ENCODE assay signal across 16 mouse cellular contexts in genomic region chr11:13112486-13112885, GRCm38 (mm10).
DNase-seq lines count a peak whose midpoint lies in the region; ATAC-seq lines count a peak whose summit lies in the region.
"Had no signal": no experiment of that assay in that cellular context is flagged by ENCODE, and none has a peak within 500 bp of the region (broad histone marks: within the 10 kb centered on the region; RNA-seq: fewer than 3 reads in every experiment).

No protein-coding gene starts in this region.

- peak; percentile 1 for DNase-seq in adrenal gland, postnatal 10 days
- DNase-seq in adrenal gland, postnatal 14 days, result no peak
- DNase-seq in frontal cortex, postnatal 25 days (ENCODE audit: low spot score in 2 of 2), result no peak
- peak; percentile 2 to 60 for DNase-seq in left cerebral cortex, postnatal 25 days (ENCODE audit: low spot score in 2 of 2)
- DNase-seq in left cerebral cortex, adult 11 months (ENCODE audit: low spot score), result no peak
- DNase-seq in urinary bladder, postnatal 14 days (ENCODE audit: low spot score), result peak; percentile 5
- no peak for DNase-seq in urinary bladder, postnatal 25 days (ENCODE audit: low spot score)
- DNase-seq: adrenal gland, adult 8-10 months; cerebellum, adult 11 months; cerebellum, adult 9-11 months; kidney, adult 11 months; kidney, postnatal 4 days; liver; thymus, postnatal 25 days had no signal

- intact Hi-C loops in left cerebral cortex, postnatal 25 days (cut with DNase I), result no loop called here

- peak; percentile 99 for ATAC-seq in frontal cortex, adult (ENCODE audit: low TSS enrichment)
- ATAC-seq: activated CD4-positive, CD25-positive, alpha-beta regulatory T cell, adult 4 months had no signal

Comparison
In these comparisons a context has a peak if more than half of its experiments do, and no peak if none do; other contexts are left out.
1. DNase-seq: peak in adrenal gland, postnatal 10 days (single experiment), left cerebral cortex, postnatal 25 days (2 of 2) and urinary bladder, postnatal 14 days (single experiment); none in adrenal gland, postnatal 14 days (single experiment), frontal cortex, postnatal 25 days (0 of 2), left cerebral cortex, adult 11 months (single experiment) and urinary bladder, postnatal 25 days (single experiment).